Mouse (Mus musculus) liver (tissue): ENCODE measurements around the gene C1qtnf5.
"Not testable (repeated sequence)": the region's sequence is repeated elsewhere in the genome, so short reads cannot be mapped to it uniquely, and the experiment has no call there.

ENCODE experiments used
- DNase-seq: peaks from one replicate; pipeline ENCODE4 v3.0.0-alpha.2; 2020; ENCODE audit warnings: mixed read lengths

The C1qtnf5 gene

GRCm38 (mm10) chr9:44107557-44108179 is 623 bp downstream of the C1qtnf5 start:
- DNase-seq = peak; percentile 34

GRCm38 (mm10) chr9:44108269-44109055 is 1.4 kb downstream of the C1qtnf5 start:
- DNase-seq = no peak

GRCm38 (mm10) chr9:44109360-44110095 is 2.5 kb downstream of the C1qtnf5 start:
- DNase-seq = peak; percentile 83

GRCm38 (mm10) chr9:44111909-44112308 is 4.9 kb downstream of the C1qtnf5 start:
- DNase-seq = not testable (repeated sequence)

GRCm38 (mm10) chr9:44113105-44113789 is 6.2 kb downstream of the C1qtnf5 start, which contains the start of the genes Gm49380 and Rnf26:
Gene Gm49380 (minus strand): TSS chr9:44113500.
Gene Rnf26 (minus strand): TSS chr9:44113517.
- DNase-seq = peak; percentile 95

- DNase-seq = no peak
Measured at GRCm38 (mm10) chr9:44114453-44114852, 7.4 kb downstream of the C1qtnf5 start.

- DNase-seq = no peak
Measured at GRCm38 (mm10) chr9:44115599-44115998, 8.6 kb downstream of the C1qtnf5 start.

- DNase-seq = no peak
Measured at GRCm38 (mm10) chr9:44116182-44116581, 9.1 kb downstream of the C1qtnf5 start.

GRCm38 (mm10) chr9:44119011-44119410 is 12.0 kb downstream of the C1qtnf5 start:
- peak; percentile 72 for DNase-seq

GRCm38 (mm10) chr9:44119948-44120465 is 13.0 kb downstream of the C1qtnf5 start:
- DNase-seq = no peak

GRCm38 (mm10) chr9:44124317-44124716 is 17.3 kb downstream of the C1qtnf5 start:
- no peak for DNase-seq

GRCm38 (mm10) chr9:44125026-44125425 is 18.0 kb downstream of the C1qtnf5 start:
- DNase-seq = no peak

- DNase-seq = peak; percentile 85
Measured at GRCm38 (mm10) chr9:44125546-44126428, 18.7 kb downstream of the C1qtnf5 start.

- DNase-seq = no peak
Measured at GRCm38 (mm10) chr9:44126746-44127145, 19.7 kb downstream of the C1qtnf5 start.

- no peak for DNase-seq
Measured at GRCm38 (mm10) chr9:44127351-44127801, 20.3 kb downstream of the C1qtnf5 start.

GRCm38 (mm10) chr9:44129633-44130032 is 22.6 kb downstream of the C1qtnf5 start:
- no peak for DNase-seq

GRCm38 (mm10) chr9:44130034-44130433 is 23.0 kb downstream of the C1qtnf5 start:
- peak; percentile 55 for DNase-seq

- DNase-seq = peak; percentile 34
Measured at GRCm38 (mm10) chr9:44130581-44131275, 23.7 kb downstream of the C1qtnf5 start.

GRCm38 (mm10) chr9:44131276-44131590 is 24.2 kb downstream of the C1qtnf5 start:
- no peak for DNase-seq

GRCm38 (mm10) chr9:44132200-44132599 is 25.2 kb downstream of the C1qtnf5 start:
- DNase-seq = no peak

- DNase-seq = no peak
Measured at GRCm38 (mm10) chr9:44133287-44133686, 26.2 kb downstream of the C1qtnf5 start.
